Mouse (Mus musculus) urinary bladder, adult 18-20 months (tissue): ENCODE measurements around the gene Olfr771.
"Not testable (repeated sequence)": the region's sequence is repeated elsewhere in the genome, so short reads cannot be mapped to it uniquely, and the experiment has no call there.

Experiments
- DNase-seq, 2 experiments: peaks; one replicate each; pipeline ENCODE4 v3.0.0; 2022; ENCODE audit warnings: low spot score in 2 of 2, mixed read lengths in 2 of 2

Olfr771 gene

DNA sequence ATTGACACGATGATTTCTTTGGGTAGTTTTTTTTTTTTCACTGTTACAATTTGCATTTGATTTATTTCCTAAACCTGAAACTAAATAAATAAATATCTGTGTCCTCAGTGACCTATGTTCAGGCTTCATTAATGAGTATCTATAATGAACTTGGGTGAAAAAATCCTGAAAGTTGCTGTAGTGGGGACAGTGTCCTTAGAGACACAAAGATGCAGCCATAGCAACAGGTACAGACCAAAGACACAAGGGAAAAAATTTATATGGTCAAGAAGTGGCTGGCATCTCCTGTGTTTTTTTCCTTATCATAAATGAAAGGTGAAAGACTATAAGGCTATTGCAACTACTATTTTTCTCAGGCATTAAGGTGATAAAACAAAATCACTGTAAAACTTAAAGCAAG lies at the start of gene Olfr771:
Olfr771 (minus strand) TSS at position 101 of the 400 bp plus-strand sequence.
- DNase-seq = no peak

DNA sequence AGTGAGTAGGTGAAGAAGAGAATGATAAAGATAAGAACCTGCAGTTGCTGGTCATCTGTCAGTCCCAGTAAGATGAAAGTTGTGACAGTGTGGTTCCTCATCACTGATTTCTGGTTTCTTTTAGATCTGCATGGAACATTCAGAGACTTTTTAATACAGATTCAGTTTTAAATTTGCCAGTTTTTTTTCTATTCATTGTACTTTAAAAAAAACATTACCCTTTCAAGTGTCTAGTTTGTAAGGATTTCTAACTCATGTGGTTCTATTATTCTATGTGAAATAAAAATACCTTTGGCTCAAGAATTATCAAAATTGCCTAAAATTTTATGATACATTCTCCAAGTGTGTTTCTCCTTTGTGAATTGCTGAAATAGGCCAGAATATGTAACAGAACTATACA lies 22.8 kb upstream of the Olfr771 start, which contains the start of gene Olfr773:
Olfr773 (minus strand) TSS at position 101 of the 400 bp plus-strand sequence.
- not testable (repeated sequence) for DNase-seq

DNA sequence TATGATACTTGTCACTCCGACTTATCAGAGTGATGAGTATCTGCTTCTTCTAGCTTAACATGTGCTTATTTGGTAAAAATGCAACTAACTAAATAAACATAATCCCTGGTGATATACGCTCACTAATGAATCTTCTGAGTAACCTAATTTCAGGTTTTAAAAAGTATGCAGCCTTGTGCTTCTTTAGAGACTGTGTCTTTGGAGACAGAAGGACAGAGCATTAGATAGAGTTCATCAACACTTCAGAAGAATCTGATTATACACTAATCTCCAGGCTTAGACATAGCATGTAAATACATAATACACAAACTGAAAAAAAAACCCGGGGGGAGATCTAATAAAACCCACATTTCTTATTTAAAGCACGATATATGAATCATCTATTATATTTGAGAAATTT lies 13.3 kb upstream of the Olfr771 start, which contains the start of gene Olfr772:
Olfr772 (minus strand) TSS at position 101 of the 400 bp plus-strand sequence.
- DNase-seq = not testable (repeated sequence)

DNA sequence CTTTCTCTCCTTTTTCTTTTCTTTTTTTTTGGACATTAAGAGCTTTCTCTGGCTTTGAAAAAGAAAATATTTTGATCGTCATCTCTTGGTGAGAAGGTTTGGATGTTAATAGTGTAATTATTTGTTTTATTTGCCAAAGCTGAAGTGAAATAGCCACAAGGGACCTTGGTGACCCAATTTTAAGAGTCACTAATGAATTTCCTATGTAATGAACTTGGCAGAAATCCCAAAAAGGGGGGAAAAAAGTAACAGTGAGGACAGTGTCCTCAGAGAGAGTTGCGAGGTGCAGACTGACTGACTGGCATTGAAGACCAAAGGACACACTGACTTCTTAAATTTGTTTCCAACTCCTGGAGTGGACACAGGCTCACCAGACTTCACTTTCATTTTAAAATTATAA lies 25.7 kb downstream of the Olfr771 start, which contains the start of gene Olfr770:
Olfr770 (minus strand) TSS at position 101 of the 400 bp plus-strand sequence.
- no peak for DNase-seq

DNA sequence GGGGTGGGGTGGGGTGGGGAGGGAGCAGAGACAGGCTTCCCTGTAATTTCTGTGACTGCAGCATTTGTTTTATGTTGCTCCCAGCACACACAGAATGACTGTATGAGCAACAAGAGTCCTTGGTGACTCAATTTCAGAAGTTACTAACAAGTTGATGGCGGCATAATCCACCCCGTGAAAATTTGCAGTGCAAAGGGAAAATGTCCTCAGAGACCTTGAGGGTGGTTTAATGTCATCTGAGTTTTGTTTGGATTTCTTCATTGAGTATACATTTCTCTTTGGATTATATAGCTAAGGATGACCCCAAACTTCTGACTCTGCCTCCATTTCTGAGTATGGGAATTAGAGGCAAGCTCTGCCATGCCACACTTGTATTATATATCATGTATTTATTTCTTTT lies 46.8 kb downstream of the Olfr771 start, which contains the start of gene Olfr769:
Olfr769 (minus strand) TSS at position 101 of the 400 bp plus-strand sequence.
- no peak for DNase-seq

DNA sequence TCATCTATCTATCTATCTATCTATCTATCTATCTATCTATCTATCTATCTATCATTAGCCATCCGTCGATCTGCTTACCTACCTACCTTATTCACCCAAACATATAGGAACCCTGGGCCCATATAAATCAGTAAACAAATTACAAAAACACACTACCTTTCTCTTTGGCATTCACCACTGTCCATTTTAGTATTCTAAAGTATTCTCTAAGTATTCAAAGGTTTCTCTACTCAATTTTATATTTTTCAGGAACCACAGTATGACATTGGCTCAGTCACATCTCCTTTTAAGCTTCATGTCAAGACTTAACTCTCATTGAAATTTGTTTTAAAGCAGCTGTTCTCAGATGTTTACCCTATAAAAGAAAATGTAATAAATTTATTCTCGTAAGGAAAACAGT lies 49.4 kb downstream of the Olfr771 start:
- DNase-seq = no peak
